ENCODE assay signal across 8 mouse cellular contexts in genomic region chr1:159234496-159234895, GRCm38 (mm10). TPM values are rescaled to one million over a fixed set of nuclear protein-coding genes. Genes with fewer than 3 reads are reported as not detected.
DNase-seq lines count a peak whose midpoint lies in the region; ATAC-seq lines count a peak whose summit lies in the region.

No protein-coding gene starts in this region.

- intact Hi-C loops in left cerebral cortex, postnatal 14 days (cut with DNase I) = no loop called here

- ATAC-seq in limb, embryonic 12.5 days (ENCODE audit: insufficient number of reproducible peaks, insufficient read depth, low FRiP score, low TSS enrichment, low read depth) = no peak

- H3K9ac ChIP-seq in limb, embryonic 12.5 days (replicated peaks) = no peak overlapping the region

- DNase-seq in heart, embryonic 10.5 days (ENCODE audit: low spot score) = peak; percentile 76
- no peak for DNase-seq in heart, adult 8-10 months (ENCODE audit: low spot score)
- peak; percentile 60 for DNase-seq in 3T3-L1 (ENCODE audit: low read depth, low spot score)
- peak; percentile 4 for DNase-seq in embryo, embryonic 11 days
- DNase-seq in cerebellum, postnatal 36 days = no peak
- DNase-seq in left cerebral cortex, postnatal 14 days (ENCODE audit: low spot score in 2 of 2) = no peak
- DNase-seq in urinary bladder, adult 18-20 months (ENCODE audit: low spot score in 2 of 2) = no peak

- peak overlapping the region; percentile 79; the same call in 1 of the 2 replicates for H3K4me3 ChIP-seq in heart, embryonic 10.5 days
- no peak overlapping the region for H3K4me3 ChIP-seq in limb, embryonic 12.5 days (replicated peaks)

- H3K9me3 ChIP-seq in heart, embryonic 10.5 days = no peaks in the 10 kb centered on the region
- H3K9me3 ChIP-seq in limb, embryonic 12.5 days = no peaks in the 10 kb centered on the region

- no peaks in the 10 kb centered on the region for H3K36me3 ChIP-seq in heart, embryonic 10.5 days
- no peaks in the 10 kb centered on the region for H3K36me3 ChIP-seq in limb, embryonic 12.5 days

- H3K27ac ChIP-seq in heart, embryonic 10.5 days = no peak overlapping the region
- no peak overlapping the region for H3K27ac ChIP-seq in limb, embryonic 12.5 days

- no peaks in the 10 kb centered on the region for H3K27me3 ChIP-seq in heart, embryonic 10.5 days (ENCODE audit: insufficient read depth, poor library complexity, severe bottlenecking)
- no peaks in the 10 kb centered on the region for H3K27me3 ChIP-seq in limb, embryonic 12.5 days

- peak overlapping the region; percentile 66; the same call in 1 of the 2 replicates for H3K4me2 ChIP-seq in limb, embryonic 12.5 days

- 76% methylated on average over 2 of the region's 2 CpGs for WGBS in heart, embryonic 10.5 days
- 77% methylated on average over 2 of the region's 2 CpGs for WGBS in limb, embryonic 12.5 days

- H3K4me1 ChIP-seq in heart, embryonic 10.5 days = peaks cover 16% of the 10 kb centered on the region
- peaks cover 16% of the 10 kb centered on the region for H3K4me1 ChIP-seq in limb, embryonic 12.5 days (replicated peaks)

RNA-seq across cellular contexts. Expression of gene Cop1, which starts 2.4 kb away (rescaled TPM):
- 24.6 and 38.3 TPM in 2 replicates for polyA plus RNA-seq in heart, embryonic 10.5 days (2016; fragmentation: Nextera tagmentation; extraction: Ambion mirVana)
- total RNA-seq in heart, adult 8-10 months (2022) = 100 to 1,000 TPM; 107 to 139 (median 124) TPM
- 107 and 144 TPM in 2 replicates for polyA plus RNA-seq in limb, embryonic 12.5 days (2016; fragmentation: Nextera tagmentation; extraction: Ambion mirVana)
- 100 to 1,000 TPM; 130 to 141 TPM for total RNA-seq in left cerebral cortex, postnatal 14 days (2021)

Comparison
In these comparisons a context has a peak if more than half of its experiments do, and no peak if none do; other contexts are left out.
1. DNase-seq: peak in heart, embryonic 10.5 days (single experiment), 3T3-L1 (single experiment) and embryo, embryonic 11 days (single experiment); none in heart, adult 8-10 months (single experiment), cerebellum, postnatal 36 days (0 of 2), left cerebral cortex, postnatal 14 days (0 of 2) and urinary bladder, adult 18-20 months (0 of 2).